Mouse (Mus musculus) liver (tissue): ENCODE measurements around the gene Olfr645.

ENCODE experiments used
- DNase-seq: peaks from one replicate; pipeline ENCODE4 v3.0.0-alpha.2; 2020; ENCODE audit warnings: mixed read lengths

Gene Olfr645

DNA sequence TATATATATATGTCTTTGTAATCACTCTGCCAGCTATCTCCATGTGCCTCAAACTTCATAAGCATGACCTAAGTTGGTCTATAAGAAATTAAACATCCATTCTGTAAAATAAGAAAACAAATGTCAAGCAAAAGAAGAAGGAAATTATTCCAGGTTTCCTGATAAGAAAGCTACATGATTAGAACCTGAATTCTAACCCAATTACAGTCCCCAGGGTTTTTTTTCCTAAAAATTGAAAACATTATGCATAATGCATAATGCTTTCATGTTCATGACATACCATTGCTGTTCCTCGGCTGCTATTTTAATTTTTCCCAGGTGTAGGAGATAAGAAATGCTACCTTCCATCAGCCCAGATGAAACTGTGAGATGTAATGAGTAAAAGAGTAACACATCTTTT lies at the start of gene Olfr645:
Olfr645 (minus strand) TSS at position 101 of the 400 bp plus-strand sequence.
- no peak for DNase-seq

GRCm38 (mm10) chr7:104129726-104130125 lies 44.5 kb upstream of the Olfr645 start, which contains the start of gene Ubqln5:
Gene Ubqln5, minus strand, starts transcription at chr7:104129826.
- no peak for DNase-seq

GRCm38 (mm10) chr7:104104757-104104972 lies 19.4 kb upstream of the Olfr645 start, which contains the start of gene Olfr646:
Gene Olfr646, plus strand, starts transcription at chr7:104104873.
- no peak for DNase-seq

GRCm38 (mm10) chr7:104103913-104104756 lies 18.9 kb upstream of the Olfr645 start:
- peak; percentile 10 for DNase-seq

DNA sequence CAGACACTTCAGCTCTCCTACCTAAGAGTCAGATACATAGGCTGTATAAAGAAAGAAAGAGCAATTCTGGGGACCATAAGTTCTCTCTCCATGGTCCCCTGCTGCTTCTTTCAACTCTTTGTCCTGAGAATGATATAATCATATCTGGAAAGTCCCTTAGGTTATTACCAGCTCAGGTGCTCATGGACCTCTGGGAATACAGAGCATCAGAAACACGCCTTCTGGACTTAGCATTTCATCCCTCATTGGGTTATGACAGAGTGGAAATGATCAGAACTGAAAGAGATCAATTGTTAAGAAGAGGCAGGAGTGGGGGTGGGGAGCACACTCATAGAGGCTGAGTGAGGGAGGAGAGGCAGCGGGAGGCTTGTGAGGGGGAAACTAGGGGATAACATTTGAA lies 13.5 kb downstream of the Olfr645 start, which contains the start of gene Olfr644:
Olfr644 (minus strand) TSS at position 101 of the 400 bp plus-strand sequence.
- no peak for DNase-seq

- DNase-seq = no peak
Measured at GRCm38 (mm10) chr7:104061345-104061744, 23.9 kb downstream of the Olfr645 start, which contains the start of gene 4930516K23Rik. Gene 4930516K23Rik, minus strand, starts transcription at chr7:104061445.

- DNase-seq = no peak
Measured at GRCm38 (mm10) chr7:104059215-104059614, 26.1 kb downstream of the Olfr645 start.

DNA sequence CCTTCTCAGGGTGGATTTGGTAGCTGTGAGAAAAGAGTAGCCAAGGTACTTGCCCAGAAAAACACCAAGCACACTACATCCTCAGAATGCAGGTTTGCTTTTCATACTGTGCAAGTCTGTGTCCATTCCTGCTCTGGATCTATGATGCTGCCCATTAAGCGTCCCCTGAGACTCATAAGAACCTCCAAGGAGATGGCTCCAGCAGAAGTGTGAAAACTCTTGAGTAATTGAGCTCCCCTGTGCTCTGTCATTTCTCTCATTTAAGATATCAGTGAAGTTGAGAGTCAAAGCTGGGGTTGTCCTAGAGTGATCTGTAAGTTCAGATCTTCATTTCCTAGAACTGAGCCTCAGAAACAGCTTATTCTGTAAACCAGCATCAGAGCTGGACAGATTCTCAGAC lies 32.7 kb downstream of the Olfr645 start, which contains the start of gene Olfr642:
Olfr642 (minus strand) TSS at position 101 of the 400 bp plus-strand sequence.
- DNase-seq = no peak

GRCm38 (mm10) chr7:104050745-104051144 lies 34.5 kb downstream of the Olfr645 start:
- no peak for DNase-seq

- no peak for DNase-seq
Measured at GRCm38 (mm10) chr7:104035145-104035544, 50.1 kb downstream of the Olfr645 start, which contains the start of gene Olfr641. Gene Olfr641, plus strand, starts transcription at chr7:104035445.
